Mouse (Mus musculus): ENCODE data around the gene Nup107.

The Nup107 gene

GRCm38 (mm10) chr10:117792141-117793091, at the start of gene Nup107:
Gene Nup107 (minus strand): TSS chr10:117792705.
- in situ Hi-C loops (cut with MseI, MboI) = no loop called here

- in situ Hi-C loops (cut with MseI, MboI) = no loop called here
These were observed 49.3 kb upstream of the Nup107 start for GRCm38 (mm10) chr10:117841765-117842164.

- in situ Hi-C loops (cut with MseI, MboI) = no loop called here
These were observed 48.0 kb upstream of the Nup107 start for GRCm38 (mm10) chr10:117840431-117840995.

GRCm38 (mm10) chr10:117839737-117840136, 47.2 kb upstream of the Nup107 start:
- in situ Hi-C loops (cut with MseI, MboI) = no loop called here

- in situ Hi-C loops (cut with MseI, MboI) = no loop called here
These were observed 46.4 kb upstream of the Nup107 start for GRCm38 (mm10) chr10:117838924-117839323.

GRCm38 (mm10) chr10:117836354-117836753, 43.8 kb upstream of the Nup107 start:
- in situ Hi-C loops (cut with MseI, MboI) = no loop called here

- in situ Hi-C loops (cut with MseI, MboI) = no loop called here
These were observed 42.9 kb upstream of the Nup107 start for GRCm38 (mm10) chr10:117835453-117835852.

- in situ Hi-C loops (cut with MseI, MboI) = no loop called here
These were observed 38.3 kb upstream of the Nup107 start for GRCm38 (mm10) chr10:117830797-117831196.

- in situ Hi-C loops (cut with MseI, MboI) = no loop called here
These were observed 37.1 kb upstream of the Nup107 start for GRCm38 (mm10) chr10:117829472-117830155.

- in situ Hi-C loops (cut with MseI, MboI) = no loop called here
These were observed 36.5 kb upstream of the Nup107 start for GRCm38 (mm10) chr10:117829022-117829421.

GRCm38 (mm10) chr10:117828536-117828935, 36.0 kb upstream of the Nup107 start:
- in situ Hi-C loops (cut with MseI, MboI) = no loop called here

GRCm38 (mm10) chr10:117824647-117825046, 32.1 kb upstream of the Nup107 start:
- in situ Hi-C loops (cut with MseI, MboI) = no loop called here

GRCm38 (mm10) chr10:117824139-117824538, 31.6 kb upstream of the Nup107 start:
- in situ Hi-C loops (cut with MseI, MboI) = no loop called here

GRCm38 (mm10) chr10:117823321-117823720, 30.8 kb upstream of the Nup107 start:
- in situ Hi-C loops (cut with MseI, MboI) = no loop called here

- in situ Hi-C loops (cut with MseI, MboI) = no loop called here
These were observed 26.1 kb upstream of the Nup107 start for GRCm38 (mm10) chr10:117818600-117818999.

- in situ Hi-C loops (cut with MseI, MboI) = no loop called here
These were observed 24.2 kb upstream of the Nup107 start for GRCm38 (mm10) chr10:117816721-117817120.

- in situ Hi-C loops (cut with MseI, MboI) = no loop called here
These were observed 20.0 kb upstream of the Nup107 start for GRCm38 (mm10) chr10:117812501-117812900.

GRCm38 (mm10) chr10:117811555-117811954, 19.1 kb upstream of the Nup107 start:
- in situ Hi-C loops (cut with MseI, MboI) = no loop called here

- in situ Hi-C loops (cut with MseI, MboI) = no loop called here
These were observed 18.0 kb upstream of the Nup107 start for GRCm38 (mm10) chr10:117810506-117810905.

GRCm38 (mm10) chr10:117808068-117808467, 15.6 kb upstream of the Nup107 start:
- in situ Hi-C loops (cut with MseI, MboI) = no loop called here

GRCm38 (mm10) chr10:117805919-117806318, 13.4 kb upstream of the Nup107 start:
- in situ Hi-C loops (cut with MseI, MboI) = no loop called here
